Mouse (Mus musculus) intestine, embryonic 16.5 days (tissue): ENCODE measurements around the gene H2-Q10. TPM values are rescaled to one million over a fixed set of nuclear protein-coding genes. Genes with fewer than 3 reads are reported as not detected.
"Not testable (repeated sequence)": the region's sequence is repeated elsewhere in the genome, so short reads cannot be mapped to it uniquely, and the experiment has no call there.

ENCODE experiments used
- ATAC-seq: fragments of 200-750 bp; cut with Nextera tagmentation; 2 replicates; pipeline ENCODE4 v1.8.0; 2017; ENCODE audit warnings: moderate TSS enrichment, moderate library complexity
- H3K27ac ChIP-seq: fragments of 300-500 bp; sonication (generic); 2 replicates; pipeline ENCODE4 v1.5.1; 2014; ENCODE audit warnings: mild to moderate bottlenecking, low read length
- H3K27me3 ChIP-seq: fragments of 300-500 bp; sonication (generic); replicated peaks from 2 replicates; pipeline ENCODE4 v1.6.1; 2014; ENCODE audit warnings: low read length, control low read depth, mixed read lengths; ENCODE audit not compliant: control insufficient read depth, insufficient read depth
- H3K36me3 ChIP-seq: fragments of 300-500 bp; sonication (generic); 2 replicates; pipeline ENCODE4 v1.6.1; 2014; ENCODE audit warnings: low read length, control low read depth; ENCODE audit not compliant: control insufficient read depth, insufficient read depth
- H3K4me1 ChIP-seq: fragments of 300-500 bp; sonication (generic); 2 replicates; pipeline ENCODE4 v1.6.1; 2014; ENCODE audit warnings: low read length, control low read depth, mixed read lengths; ENCODE audit not compliant: control insufficient read depth, insufficient read depth
- H3K4me2 ChIP-seq: fragments of 300-500 bp; sonication (generic); 2 replicates; pipeline ENCODE4 v1.6.1; 2014; ENCODE audit warnings: low read depth, low read length, control low read depth
- H3K4me3 ChIP-seq: fragments of 300-500 bp; sonication (generic); 2 replicates; pipeline ENCODE4 v1.5.1; 2014; ENCODE audit warnings: mild to moderate bottlenecking, low read length
- H3K9ac ChIP-seq: fragments of 300-500 bp; sonication (generic); 2 replicates; pipeline ENCODE4 v1.6.1; 2014; ENCODE audit warnings: low read depth, low read length
- H3K9me3 ChIP-seq: fragments of 300-500 bp; sonication (generic); 2 replicates; pipeline ENCODE4 v1.6.1; 2016; ENCODE audit warnings: low read length, control low read depth; ENCODE audit not compliant: control insufficient read depth
- WGBS: fragments of 180-500 bp; shearing (Covaris S2); extraction: QIAGEN DNeasy Blood & Tissue Kit; methylation state at CpG from one replicate; pipeline ENCODE4 v1.1.7; 2014; 5-methylcytosine and 5-hydroxymethylcytosine counted together
- polyA plus RNA-seq: library from polyadenylated mRNA; unstranded; fragments of >200 nt; fragmentation: Nextera tagmentation; extraction: Ambion mirVana; gene quantifications from 2 replicates; pipeline ENCODE4 v1.2.1, GENCODE M21; 2015

Gene H2-Q10
- polyA plus RNA-seq, 1 experiment from 2014 or later: 80.2 TPM

DNA sequence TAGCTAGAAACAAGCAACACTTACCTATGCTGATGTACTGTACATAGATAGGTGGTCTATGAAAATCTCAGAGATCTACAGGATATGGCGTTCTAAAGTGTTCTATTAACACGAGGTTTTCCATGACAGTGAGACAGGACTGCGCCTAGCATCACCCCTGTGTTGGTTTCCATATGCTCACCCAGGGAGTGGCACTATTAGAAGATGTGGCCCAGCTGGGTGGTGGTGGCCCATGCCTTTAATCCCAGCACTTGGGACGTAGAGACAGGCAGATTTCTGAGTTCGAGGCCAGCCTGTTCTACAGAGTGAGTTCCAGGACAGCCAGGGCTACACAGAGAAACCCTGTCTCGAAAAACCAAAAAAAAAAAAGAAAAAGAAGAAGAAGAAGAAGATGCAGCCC, 39.2 kb upstream of the H2-Q10 start:
- not testable (repeated sequence) for H3K4me1 ChIP-seq, H3K9ac ChIP-seq, H3K4me2 ChIP-seq, H3K4me3 ChIP-seq, H3K27me3 ChIP-seq, H3K9me3 ChIP-seq, H3K36me3 ChIP-seq, ATAC-seq, H3K27ac ChIP-seq
- WGBS: 83% methylated on average over 6 of the region's 6 CpGs

DNA sequence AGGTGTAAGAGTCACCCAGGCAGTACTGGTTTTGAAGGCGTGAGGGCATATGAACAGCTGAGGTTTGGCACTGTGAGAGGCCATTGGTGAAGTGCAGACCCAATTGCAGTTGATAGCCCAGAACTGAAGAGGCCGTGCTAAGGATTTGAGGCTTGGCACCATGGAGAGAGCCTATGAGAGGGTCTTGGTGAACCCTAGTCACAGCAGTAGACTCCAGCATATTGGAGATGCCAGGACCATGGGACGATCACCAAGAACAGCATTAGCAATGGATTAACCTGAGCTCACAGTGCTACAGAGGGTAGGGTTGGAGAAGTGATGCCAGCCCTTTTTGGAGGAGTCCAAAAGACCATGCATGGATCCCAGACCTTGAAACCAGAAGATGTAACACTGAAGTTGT, 37.7 kb upstream of the H2-Q10 start:
- H3K27me3 ChIP-seq, H3K9me3 ChIP-seq, H3K9ac ChIP-seq, H3K27ac ChIP-seq, H3K4me3 ChIP-seq, H3K36me3 ChIP-seq, H3K4me2 ChIP-seq, H3K4me1 ChIP-seq, ATAC-seq: not testable (repeated sequence)
- WGBS: 83% methylated on average over 3 of the region's 3 CpGs

DNA sequence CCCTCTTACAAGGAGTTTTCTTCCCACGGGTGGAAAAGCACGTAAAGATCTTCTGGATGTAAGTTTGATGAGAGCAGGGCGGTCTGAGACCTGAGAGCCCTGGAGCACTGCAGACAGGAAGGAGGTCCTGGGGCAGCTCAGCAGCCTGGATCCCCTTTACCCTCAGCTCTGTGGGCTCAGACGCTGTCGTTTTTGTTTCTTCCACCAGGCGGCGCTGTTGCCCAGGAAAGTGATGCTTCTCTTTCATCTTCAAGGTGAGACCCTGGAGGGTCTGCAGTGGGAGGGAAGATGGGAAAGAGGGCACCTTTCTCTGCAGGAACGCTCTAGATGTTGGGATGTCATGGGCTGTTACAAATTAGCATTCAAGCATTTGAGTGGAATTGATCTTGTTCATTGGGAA, 35.1 kb upstream of the H2-Q10 start:
- H3K27ac ChIP-seq, ATAC-seq, H3K9ac ChIP-seq, H3K4me2 ChIP-seq, H3K27me3 ChIP-seq, H3K4me1 ChIP-seq, H3K4me3 ChIP-seq, H3K36me3 ChIP-seq, H3K9me3 ChIP-seq: not testable (repeated sequence)
- 10% methylated on average over 8 of the region's 8 CpGs for WGBS

DNA sequence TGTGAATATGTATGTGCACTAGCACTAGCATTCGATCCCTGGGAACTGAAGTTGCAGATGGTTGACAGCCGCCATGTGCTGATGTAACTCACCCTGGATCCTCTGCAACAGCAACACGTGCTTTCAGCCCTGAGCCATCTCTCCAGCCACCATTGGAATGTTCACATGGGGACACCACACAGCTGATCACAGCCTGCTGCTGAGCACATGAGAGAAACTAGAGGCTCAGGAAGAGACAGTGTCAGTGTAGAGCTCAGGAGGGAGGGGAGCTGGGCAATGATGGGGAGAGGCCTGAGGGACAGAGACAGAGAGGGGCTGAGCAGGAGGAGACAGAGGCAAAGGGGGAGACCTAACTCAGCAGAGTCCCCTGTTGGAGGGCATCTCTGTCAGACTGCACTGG, 34.3 kb upstream of the H2-Q10 start:
- H3K27me3 ChIP-seq, ATAC-seq, H3K4me1 ChIP-seq, H3K36me3 ChIP-seq, H3K4me2 ChIP-seq, H3K9me3 ChIP-seq, H3K9ac ChIP-seq, H3K27ac ChIP-seq, H3K4me3 ChIP-seq: not testable (repeated sequence)
- WGBS: 82% methylated on average over 3 of the region's 3 CpGs

DNA sequence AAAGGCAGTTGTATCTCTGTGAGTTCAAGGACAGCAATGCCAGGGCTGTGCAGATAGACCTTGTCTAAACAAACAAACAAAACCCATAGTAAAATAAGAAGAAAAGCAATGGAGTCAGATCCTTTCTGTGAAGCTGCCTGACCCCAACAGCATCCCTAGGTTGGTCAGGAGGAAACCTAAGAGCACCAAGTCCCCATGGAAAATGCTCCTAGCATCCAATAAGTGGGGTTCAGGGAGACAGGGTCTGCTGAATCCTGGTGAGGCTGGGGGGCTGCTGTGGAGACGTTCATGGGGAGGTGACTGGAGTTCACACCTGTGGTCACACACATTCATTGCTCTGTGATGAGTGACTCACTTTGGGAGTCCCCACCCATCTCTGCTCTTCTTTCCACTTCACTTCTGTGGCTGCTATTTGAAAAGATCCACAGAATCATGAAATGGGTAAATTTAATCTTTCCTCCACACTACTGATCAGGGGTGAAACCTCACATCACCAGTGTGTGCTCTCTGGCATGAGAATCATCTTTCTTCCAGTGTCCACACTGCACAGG, 32.4 kb upstream of the H2-Q10 start:
- H3K36me3 ChIP-seq, ATAC-seq, H3K4me1 ChIP-seq, H3K27ac ChIP-seq, H3K4me2 ChIP-seq, H3K9me3 ChIP-seq, H3K27me3 ChIP-seq, H3K9ac ChIP-seq, H3K4me3 ChIP-seq: not testable (repeated sequence)
- WGBS: 58% methylated on average over 1 of the region's 1 CpGs

DNA sequence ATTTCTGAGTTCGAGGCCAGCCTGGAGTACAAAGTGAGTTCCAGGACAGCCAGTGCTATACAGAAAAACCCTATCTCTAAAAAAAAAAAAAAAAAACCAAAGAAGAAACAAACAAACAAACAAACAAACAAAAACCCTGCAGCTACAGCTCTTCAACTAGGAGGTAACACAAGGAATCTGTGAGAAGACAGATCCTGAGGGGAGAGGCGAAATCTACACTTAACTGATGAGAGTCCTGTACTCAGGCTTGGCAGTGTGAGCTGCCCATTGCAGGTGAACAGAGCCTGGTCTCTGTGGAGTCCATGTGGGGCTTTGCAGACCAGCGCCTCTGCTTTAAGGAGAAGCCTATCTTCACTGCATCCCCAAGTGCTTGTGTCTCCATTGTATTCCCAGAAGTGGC, 31.5 kb upstream of the H2-Q10 start:
- not testable (repeated sequence) for H3K27me3 ChIP-seq, H3K27ac ChIP-seq, H3K36me3 ChIP-seq, H3K4me3 ChIP-seq, H3K4me2 ChIP-seq, H3K4me1 ChIP-seq, H3K9ac ChIP-seq, H3K9me3 ChIP-seq
- peak; percentile 4; the same call in 1 of the 2 replicates for ATAC-seq
- WGBS: 73% methylated on average over 1 of the region's 3 CpGs

DNA sequence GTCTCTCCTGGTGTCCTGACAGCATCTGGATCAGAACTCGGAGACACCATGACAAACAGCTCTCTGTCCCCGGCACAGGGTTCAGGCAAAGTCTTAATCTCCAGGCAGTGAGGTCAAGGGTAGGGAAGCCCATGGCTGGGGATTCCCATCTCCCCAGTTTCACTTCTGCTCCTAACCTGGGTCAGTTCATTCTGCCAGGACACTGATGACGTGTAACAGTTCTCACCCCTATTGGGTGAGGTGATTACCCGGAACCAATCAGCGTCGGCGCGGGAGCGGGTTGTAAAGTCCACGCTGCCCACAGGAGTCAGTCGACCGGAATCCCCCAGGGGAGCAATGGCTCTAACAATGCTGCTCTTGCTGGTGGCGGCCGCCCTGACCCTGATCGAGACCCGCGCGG, 31.0 kb upstream of the H2-Q10 start, which contains the start of gene H2-Q7:
H2-Q7 (plus strand) TSS at position 271 of the 400 bp plus-strand sequence.
- not testable (repeated sequence) for H3K36me3 ChIP-seq, H3K4me1 ChIP-seq, H3K27me3 ChIP-seq, H3K27ac ChIP-seq, H3K9me3 ChIP-seq
- peak within 1 kb of the TSS; percentile 98 for H3K4me2 ChIP-seq
- H3K9ac ChIP-seq: peak within 1 kb of the TSS; percentile 70
- 3% methylated on average over 18 of the region's 18 CpGs for WGBS
- peak; percentile 95 for ATAC-seq
- peak within 1 kb of the TSS; percentile 54 for H3K4me3 ChIP-seq

DNA sequence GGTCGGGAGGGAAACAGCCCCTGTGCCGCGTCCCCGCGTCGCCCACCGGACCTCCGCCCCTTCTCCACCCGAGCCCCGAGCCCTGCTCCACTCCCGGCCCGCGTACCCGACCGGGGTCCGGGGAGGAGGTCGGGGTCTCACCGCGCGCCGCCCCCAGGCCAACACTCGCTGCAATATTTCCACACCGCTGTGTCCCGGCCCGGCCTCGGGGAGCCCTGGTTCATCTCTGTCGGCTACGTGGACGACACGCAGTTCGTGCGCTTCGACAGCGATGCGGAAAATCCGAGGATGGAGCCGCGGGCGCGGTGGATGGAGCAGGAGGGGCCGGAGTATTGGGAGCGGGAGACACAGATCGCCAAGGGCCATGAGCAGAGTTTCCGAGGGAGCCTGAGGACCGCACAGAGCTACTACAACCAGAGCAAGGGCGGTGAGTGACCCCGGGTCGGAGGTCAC, 30.6 kb upstream of the H2-Q10 start:
- Histone ChIP-seq H3K9ac (peak overlapping the region; percentile 70), H3K4me2 (peak overlapping the region; percentile 98), H3K4me3 (peak overlapping the region; percentile 54)
- WGBS: 1% methylated on average over 40 of the region's 48 CpGs
- peak; percentile 64 for ATAC-seq
- H3K27ac ChIP-seq, H3K4me1 ChIP-seq, H3K9me3 ChIP-seq, H3K27me3 ChIP-seq, H3K36me3 ChIP-seq: not testable (repeated sequence)

DNA sequence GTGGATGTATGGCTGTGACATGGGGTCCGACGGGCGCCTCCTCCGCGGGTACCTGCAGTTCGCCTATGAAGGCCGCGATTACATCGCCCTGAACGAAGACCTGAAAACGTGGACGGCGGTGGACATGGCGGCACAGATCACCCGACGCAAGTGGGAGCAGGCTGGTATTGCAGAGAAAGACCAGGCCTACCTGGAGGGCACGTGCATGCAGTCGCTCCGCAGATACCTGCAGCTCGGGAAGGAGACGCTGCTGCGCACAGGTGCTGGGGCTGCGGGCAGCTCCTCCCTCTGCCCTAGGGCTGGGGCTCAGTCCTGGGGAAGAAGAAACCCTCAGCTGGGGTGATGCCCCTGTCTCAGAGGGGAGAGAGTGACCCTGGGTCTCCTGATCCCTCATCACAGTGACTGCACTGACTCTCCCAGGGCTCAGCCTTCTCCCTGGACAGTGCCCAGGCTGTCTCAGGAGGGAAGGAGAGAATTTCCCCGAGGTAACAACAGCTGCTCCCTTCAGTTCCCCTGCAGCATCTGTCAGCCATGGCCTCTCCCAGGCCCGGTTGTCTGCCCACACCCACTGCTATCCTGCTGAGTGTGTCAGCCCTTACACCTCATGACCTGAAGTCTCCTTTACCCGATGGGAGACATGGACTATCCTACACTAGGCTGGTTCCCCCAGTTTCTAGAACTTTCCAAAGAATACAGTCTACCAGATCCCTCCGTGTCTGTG, 29.8 kb upstream of the H2-Q10 start:
- H3K27me3 ChIP-seq, H3K9ac ChIP-seq, H3K4me2 ChIP-seq, H3K4me3 ChIP-seq, H3K36me3 ChIP-seq, ATAC-seq, H3K27ac ChIP-seq, H3K4me1 ChIP-seq, H3K9me3 ChIP-seq: not testable (repeated sequence)
- WGBS: 54% methylated on average over 26 of the region's 27 CpGs

DNA sequence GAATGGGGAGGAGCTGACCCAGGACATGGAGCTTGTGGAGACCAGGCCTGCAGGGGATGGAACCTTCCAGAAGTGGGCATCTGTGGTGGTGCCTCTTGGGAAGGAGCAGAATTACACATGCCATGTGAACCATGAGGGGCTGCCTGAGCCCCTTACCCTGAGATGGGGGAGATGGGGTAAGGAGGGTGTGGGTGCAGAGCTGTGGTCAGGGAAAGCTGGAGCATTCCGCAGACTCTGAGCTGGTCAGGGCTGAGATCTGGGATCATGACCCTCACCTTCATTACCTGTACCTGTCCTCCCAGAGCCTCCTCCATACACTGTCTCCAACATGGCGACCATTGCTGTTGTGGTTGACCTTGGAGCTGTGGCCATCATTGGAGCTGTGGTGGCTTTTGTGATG, 27.5 kb upstream of the H2-Q10 start:
- not testable (repeated sequence) for H3K4me2 ChIP-seq, ATAC-seq, H3K4me3 ChIP-seq, H3K27ac ChIP-seq, H3K9me3 ChIP-seq, H3K4me1 ChIP-seq, H3K9ac ChIP-seq, H3K36me3 ChIP-seq, H3K27me3 ChIP-seq
- 97% methylated on average over 2 of the region's 2 CpGs for WGBS
